Mouse (Mus musculus) liver, embryonic 11.5 days (tissue): ENCODE measurements around the gene Zfhx3. TPM values are rescaled to one million over a fixed set of nuclear protein-coding genes. Genes with fewer than 3 reads are reported as not detected.

Source experiments
- ATAC-seq: fragments of 200-750 bp; cut with Nextera tagmentation; replicated peaks from 2 replicates; pipeline ENCODE4 v1.8.0; 2017; ENCODE audit warnings: moderate number of reproducible peaks, mild to moderate bottlenecking, moderate TSS enrichment, moderate library complexity; ENCODE audit not compliant: low FRiP score
- DNase-seq: peaks from one replicate; pipeline ENCODE4 v3.0.0-alpha.2; 2017; ENCODE audit warnings: low spot score
- H3K27ac ChIP-seq: fragments of 300-500 bp; sonication (generic); 2 replicates; pipeline ENCODE4 v1.5.1; 2014; ENCODE audit warnings: mild to moderate bottlenecking, low read depth, low read length, control low read depth
- H3K27me3 ChIP-seq: fragments of 300-500 bp; sonication (generic); replicated peaks from 2 replicates; pipeline ENCODE4 v1.6.1; 2014; ENCODE audit warnings: low read length, mixed read lengths; ENCODE audit not compliant: control insufficient read depth, insufficient read depth
- H3K36me3 ChIP-seq: fragments of 300-500 bp; sonication (generic); 2 replicates; pipeline ENCODE4 v1.6.1; 2014; ENCODE audit warnings: mild to moderate bottlenecking, low read length, moderate library complexity, mixed read lengths; ENCODE audit not compliant: control insufficient read depth, insufficient read depth
- H3K4me1 ChIP-seq: fragments of 300-500 bp; sonication (generic); replicated peaks from 2 replicates; pipeline ENCODE4 v1.6.1; 2014; ENCODE audit warnings: low read length, mixed read lengths; ENCODE audit not compliant: control insufficient read depth, insufficient read depth
- H3K4me2 ChIP-seq: fragments of 300-500 bp; sonication (generic); 2 replicates; pipeline ENCODE4 v1.6.1; 2014; ENCODE audit warnings: mild to moderate bottlenecking, control low read depth, moderate library complexity
- H3K4me3 ChIP-seq: fragments of 300-500 bp; sonication (generic); 2 replicates; pipeline ENCODE4 v1.5.1; 2014; ENCODE audit warnings: low read depth, low read length, control low read depth
- H3K9ac ChIP-seq: fragments of 300-500 bp; sonication (generic); 2 replicates; pipeline ENCODE4 v1.6.1; 2014; ENCODE audit warnings: low read depth, low read length, control low read depth
- H3K9me3 ChIP-seq: fragments of 300-500 bp; sonication (generic); 2 replicates; pipeline ENCODE4 v1.6.1; 2016; ENCODE audit warnings: low read length, inconsistent platforms, mixed read lengths; ENCODE audit not compliant: control insufficient read depth
- WGBS: fragments of 180-500 bp; shearing (Covaris S2); extraction: QIAGEN DNeasy Blood & Tissue Kit; methylation state at CpG from one replicate; pipeline ENCODE4 v1.1.7; 2014; 5-methylcytosine and 5-hydroxymethylcytosine counted together
- polyA plus RNA-seq: library from polyadenylated mRNA; unstranded; fragments of >200 nt; fragmentation: Nextera tagmentation; extraction: Ambion mirVana; gene quantifications from 2 replicates; pipeline ENCODE4 v1.2.1, GENCODE M21; 2014

Zfhx3 gene
- polyA plus RNA-seq, 1 experiment from 2014 or later = 6.1 TPM

- H3K9me3 ChIP-seq = no peaks in the 10 kb centered on the region
- ATAC-seq (no peak), DNase-seq (no peak)
- H3K4me1 ChIP-seq = peaks cover 3% of the 10 kb centered on the region
- H3K27me3 ChIP-seq = no peaks in the 10 kb centered on the region
- no peak overlapping the region for H3K27ac ChIP-seq
- no peaks in the 10 kb centered on the region for H3K36me3 ChIP-seq
- H3K4me3 ChIP-seq = no peak overlapping the region
- no peak overlapping the region for H3K4me2 ChIP-seq
- no peak overlapping the region for H3K9ac ChIP-seq
- 92% methylated on average over 9 of the region's 9 CpGs for WGBS
Observed at GRCm38 (mm10) chr8:108882073-108882472, 939.6 kb downstream of the Zfhx3 start.

- 73% methylated on average over 6 of the region's 6 CpGs for WGBS
- DNase-seq (no peak), ATAC-seq (no peak)
- H3K27me3 ChIP-seq = no peaks in the 10 kb centered on the region
- H3K9me3 ChIP-seq = no peaks in the 10 kb centered on the region
- peaks cover 4% of the 10 kb centered on the region for H3K4me1 ChIP-seq
- H3K9ac ChIP-seq = no peak overlapping the region
- no peak overlapping the region for H3K27ac ChIP-seq
- no peak overlapping the region for H3K4me3 ChIP-seq
- no peak overlapping the region for H3K4me2 ChIP-seq
- H3K36me3 ChIP-seq = no peaks in the 10 kb centered on the region
Observed at GRCm38 (mm10) chr8:108883381-108883780, 940.9 kb downstream of the Zfhx3 start.

- H3K4me2 ChIP-seq = no peak overlapping the region
- WGBS = 54% methylated on average over 4 of the region's 4 CpGs
- H3K4me3 ChIP-seq = no peak overlapping the region
- peaks cover 4% of the 10 kb centered on the region for H3K4me1 ChIP-seq
- ATAC-seq (no peak), DNase-seq (no peak)
- H3K27ac ChIP-seq = no peak overlapping the region; the same call in 1 of the 2 replicates
- no peaks in the 10 kb centered on the region for H3K9me3 ChIP-seq
- no peak overlapping the region for H3K9ac ChIP-seq
- H3K27me3 ChIP-seq = no peaks in the 10 kb centered on the region
- no peaks in the 10 kb centered on the region for H3K36me3 ChIP-seq
Observed at GRCm38 (mm10) chr8:108884947-108885346, 942.5 kb downstream of the Zfhx3 start.

- no peaks in the 10 kb centered on the region for H3K27me3 ChIP-seq
- H3K9me3 ChIP-seq = no peaks in the 10 kb centered on the region
- H3K36me3 ChIP-seq = no peaks in the 10 kb centered on the region
- DNase-seq (no peak), ATAC-seq (no peak)
- no peak overlapping the region; the same call in 1 of the 2 replicates for H3K27ac ChIP-seq
- WGBS = 83% methylated on average over 14 of the region's 14 CpGs
- H3K4me3 ChIP-seq = no peak overlapping the region
- no peak overlapping the region for H3K9ac ChIP-seq
- H3K4me1 ChIP-seq = peaks cover 4% of the 10 kb centered on the region
- no peak overlapping the region for H3K4me2 ChIP-seq
Observed at GRCm38 (mm10) chr8:108885450-108885849, 943.0 kb downstream of the Zfhx3 start.

GRCm38 (mm10) chr8:108885861-108886260, 943.4 kb downstream of the Zfhx3 start:
- no peak overlapping the region for H3K4me3 ChIP-seq
- H3K27ac ChIP-seq = no peak overlapping the region
- no peaks in the 10 kb centered on the region for H3K27me3 ChIP-seq
- no peak overlapping the region for H3K4me2 ChIP-seq
- peaks cover 4% of the 10 kb centered on the region for H3K4me1 ChIP-seq
- no peaks in the 10 kb centered on the region for H3K36me3 ChIP-seq
- H3K9ac ChIP-seq = no peak overlapping the region
- ATAC-seq (no peak), DNase-seq (no peak)
- no peaks in the 10 kb centered on the region for H3K9me3 ChIP-seq
- 87% methylated on average over 12 of the region's 12 CpGs for WGBS

- H3K27ac ChIP-seq = no peak overlapping the region
Observed at GRCm38 (mm10) chr8:108886599-108887255, 944.3 kb downstream of the Zfhx3 start.

GRCm38 (mm10) chr8:108887256-108887615, 944.8 kb downstream of the Zfhx3 start:
- no peaks in the 10 kb centered on the region for H3K36me3 ChIP-seq
- DNase-seq = no peak
- peak overlapping the region; percentile 60 for H3K4me2 ChIP-seq
- H3K27me3 ChIP-seq = no peaks in the 10 kb centered on the region
- no peak overlapping the region for H3K27ac ChIP-seq
- H3K9me3 ChIP-seq = no peaks in the 10 kb centered on the region
- no peak overlapping the region for H3K9ac ChIP-seq
- H3K4me3 ChIP-seq = no peak overlapping the region; the same call in 1 of the 2 replicates
- WGBS = 80% methylated on average over 14 of the region's 14 CpGs
- H3K4me1 ChIP-seq = peaks cover 4% of the 10 kb centered on the region
- ATAC-seq = no peak

More at GRCm38 (mm10) chr8:108886599-108887255, 944.3 kb downstream of the Zfhx3 start:
- DNase-seq (peak; percentile 59), ATAC-seq (peak; percentile 56)
- whole genome bisulfite sequencing = 17% methylated on average over 12 of the region's 12 CpGs
- Histone ChIP-seq H3K4me3 (peak overlapping the region; percentile 35), H3K36me3 (no peaks in the 10 kb centered on the region), H3K9ac (peak overlapping the region; percentile 42; the same call in 1 of the 2 replicates), H3K4me2 (peak overlapping the region; percentile 60), H3K27me3 (no peaks in the 10 kb centered on the region), H3K4me1 (peaks cover 4% of the 10 kb centered on the region), H3K9me3 (no peaks in the 10 kb centered on the region)

- H3K27me3 ChIP-seq = no peaks in the 10 kb centered on the region
- no peak overlapping the region for H3K4me2 ChIP-seq
- no peak overlapping the region for H3K27ac ChIP-seq
- H3K4me1 ChIP-seq = peaks cover 4% of the 10 kb centered on the region
- 83% methylated on average over 8 of the region's 8 CpGs for WGBS
- H3K4me3 ChIP-seq = no peak overlapping the region
- no peak for ATAC-seq
- no peak for DNase-seq
- H3K9me3 ChIP-seq = no peaks in the 10 kb centered on the region
- H3K36me3 ChIP-seq = no peaks in the 10 kb centered on the region
- no peak overlapping the region for H3K9ac ChIP-seq
Observed at GRCm38 (mm10) chr8:108887890-108888289, 945.4 kb downstream of the Zfhx3 start.

- no peak for DNase-seq
- Histone ChIP-seq H3K27me3 (no peaks in the 10 kb centered on the region), H3K36me3 (no peaks in the 10 kb centered on the region), H3K9ac (no peak overlapping the region), H3K27ac (no peak overlapping the region), H3K4me1 (peaks cover 4% of the 10 kb centered on the region), H3K4me2 (no peak overlapping the region), H3K9me3 (no peaks in the 10 kb centered on the region), H3K4me3 (no peak overlapping the region)
- ATAC-seq = no peak
- WGBS = 76% methylated on average over 4 of the region's 4 CpGs
Observed at GRCm38 (mm10) chr8:108888924-108889323, 946.5 kb downstream of the Zfhx3 start.
